Mouse (Mus musculus) thymus, adult 18-20 months (tissue): ENCODE data around the gene Hsf4.

Source experiments
- DNase-seq, 2 experiments: peaks; one replicate each; pipeline ENCODE4 v3.0.0; 2022; ENCODE audit warnings: mixed read lengths in 2 of 2

Gene Hsf4

DNA sequence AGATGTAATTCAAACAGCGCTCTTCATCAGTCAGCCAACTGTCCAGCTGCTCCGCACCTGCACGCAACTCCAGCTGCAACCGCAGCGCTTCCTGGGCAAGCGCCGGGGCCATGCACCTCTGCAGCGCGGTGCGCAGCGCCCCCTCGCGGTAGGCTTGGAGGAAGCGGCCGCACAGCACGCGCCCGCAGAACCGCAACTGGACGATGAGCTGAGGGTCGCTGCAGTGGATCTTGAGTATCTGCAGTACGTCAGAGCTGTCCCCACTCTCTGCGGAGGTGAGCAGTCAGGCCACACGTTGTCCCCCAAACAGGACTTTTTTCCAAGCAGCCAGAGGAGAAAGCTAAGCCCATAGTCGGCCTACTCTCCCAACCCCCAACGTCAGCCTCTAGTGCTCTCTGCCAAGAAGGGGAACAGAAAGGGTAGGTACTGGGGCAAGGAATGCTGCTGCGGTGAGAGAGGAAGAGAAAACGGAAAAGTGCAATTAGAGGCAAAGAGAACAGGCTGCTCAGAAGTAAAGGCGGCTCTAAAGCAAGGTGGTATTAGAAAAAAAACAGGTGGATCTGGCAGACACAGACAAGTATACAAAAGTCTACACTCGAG lies 9.8 kb upstream of the Hsf4 start:
- peak; percentile 52 to 58 for DNase-seq

DNA sequence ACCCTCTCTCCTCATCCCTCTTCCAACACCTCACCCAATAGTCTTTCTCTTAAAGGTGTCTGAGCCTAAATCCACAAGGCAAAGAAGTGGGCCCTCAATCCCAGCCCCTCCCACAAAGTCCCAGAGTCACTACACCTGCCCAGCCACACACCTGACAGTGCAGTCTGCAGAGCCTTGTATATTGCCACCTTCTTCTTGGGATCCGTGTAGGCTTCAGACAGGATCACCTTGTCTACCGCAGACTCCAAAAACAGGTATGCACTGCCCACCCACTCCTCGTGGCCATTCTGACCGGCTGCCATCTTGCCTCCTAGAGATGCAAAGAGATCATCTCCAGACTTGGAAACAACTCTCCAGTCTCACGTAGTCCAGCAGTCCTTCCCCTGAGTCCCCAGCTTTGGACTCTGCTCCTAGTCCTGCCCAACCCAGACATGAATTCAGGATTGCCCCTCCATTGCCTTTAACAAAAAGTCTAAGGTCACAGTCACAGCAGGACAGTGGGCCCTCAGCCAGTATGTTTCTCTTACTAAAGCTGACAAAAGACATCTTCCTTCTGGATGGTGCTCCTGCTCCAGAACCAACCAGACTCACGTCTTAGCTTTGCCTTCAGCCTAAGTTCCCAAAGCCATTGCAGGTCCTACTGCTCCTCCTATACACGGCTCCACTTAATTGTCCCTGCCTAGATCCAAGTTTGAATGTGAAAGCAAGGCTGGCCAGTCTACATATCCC lies 9.1 kb upstream of the Hsf4 start:
- no peak for DNase-seq

DNA sequence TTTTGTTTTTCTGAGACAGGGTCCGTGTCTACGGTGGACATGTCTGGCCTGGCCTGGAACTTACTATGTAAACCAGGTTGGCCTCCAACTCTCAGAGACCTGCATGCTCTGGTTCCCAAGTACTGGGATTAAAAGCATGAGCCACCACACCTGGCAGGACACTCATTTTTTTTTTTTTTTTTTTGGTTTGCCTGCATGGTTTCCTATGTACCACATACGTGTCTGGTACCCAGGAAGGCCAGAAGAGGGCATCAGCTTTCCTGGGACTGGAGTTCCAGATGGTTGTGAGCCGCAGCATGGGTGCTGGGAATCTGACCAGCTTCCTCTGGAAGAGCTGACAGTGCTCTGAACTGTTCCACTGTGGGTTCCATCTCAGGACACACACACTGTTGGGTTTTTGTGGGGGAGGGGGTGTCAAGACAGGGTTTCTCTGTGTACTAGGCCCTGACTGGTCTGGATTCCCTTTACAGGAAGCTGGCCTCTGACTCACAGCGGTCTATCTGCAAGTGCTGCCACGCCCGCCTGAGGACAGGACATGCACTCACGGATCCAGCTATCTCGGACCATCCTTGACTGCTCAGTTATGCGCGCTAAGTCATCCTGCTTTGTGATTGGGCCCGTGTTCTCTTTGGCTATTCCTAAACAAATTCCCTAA lies 8.1 kb upstream of the Hsf4 start:
- no peak for DNase-seq

DNA sequence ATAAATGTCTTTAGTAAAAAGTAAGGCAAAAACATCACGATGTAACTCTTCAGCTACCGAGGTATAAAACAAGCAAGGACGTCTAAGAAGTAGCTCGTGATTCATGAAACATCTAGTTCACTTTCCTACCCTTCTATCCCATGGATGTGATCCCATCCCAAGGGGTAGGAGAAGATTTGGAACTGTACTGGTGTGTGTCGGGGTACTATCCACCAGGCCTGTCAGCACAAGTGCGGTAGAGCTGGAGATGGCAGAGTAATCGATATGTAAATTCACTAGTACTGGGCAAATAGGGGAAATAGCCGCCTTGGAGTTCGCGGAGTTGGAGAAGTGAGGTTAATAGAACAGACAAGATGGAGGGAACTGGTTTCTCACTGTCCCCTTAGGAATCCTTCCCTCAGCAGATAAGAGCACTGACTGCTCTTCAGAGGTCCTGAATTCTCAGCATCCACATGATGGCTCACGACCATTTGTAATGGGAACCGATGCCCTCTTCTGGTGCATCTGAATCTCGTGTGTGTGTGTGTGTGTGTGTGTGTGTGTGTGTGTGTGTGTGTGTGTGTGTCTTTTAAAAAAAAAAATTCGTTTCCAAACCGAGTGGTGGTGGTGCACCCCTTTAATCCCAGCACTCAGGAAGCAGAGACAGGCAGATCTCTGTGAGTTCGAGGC lies 6.2 kb upstream of the Hsf4 start:
- no peak for DNase-seq

DNA sequence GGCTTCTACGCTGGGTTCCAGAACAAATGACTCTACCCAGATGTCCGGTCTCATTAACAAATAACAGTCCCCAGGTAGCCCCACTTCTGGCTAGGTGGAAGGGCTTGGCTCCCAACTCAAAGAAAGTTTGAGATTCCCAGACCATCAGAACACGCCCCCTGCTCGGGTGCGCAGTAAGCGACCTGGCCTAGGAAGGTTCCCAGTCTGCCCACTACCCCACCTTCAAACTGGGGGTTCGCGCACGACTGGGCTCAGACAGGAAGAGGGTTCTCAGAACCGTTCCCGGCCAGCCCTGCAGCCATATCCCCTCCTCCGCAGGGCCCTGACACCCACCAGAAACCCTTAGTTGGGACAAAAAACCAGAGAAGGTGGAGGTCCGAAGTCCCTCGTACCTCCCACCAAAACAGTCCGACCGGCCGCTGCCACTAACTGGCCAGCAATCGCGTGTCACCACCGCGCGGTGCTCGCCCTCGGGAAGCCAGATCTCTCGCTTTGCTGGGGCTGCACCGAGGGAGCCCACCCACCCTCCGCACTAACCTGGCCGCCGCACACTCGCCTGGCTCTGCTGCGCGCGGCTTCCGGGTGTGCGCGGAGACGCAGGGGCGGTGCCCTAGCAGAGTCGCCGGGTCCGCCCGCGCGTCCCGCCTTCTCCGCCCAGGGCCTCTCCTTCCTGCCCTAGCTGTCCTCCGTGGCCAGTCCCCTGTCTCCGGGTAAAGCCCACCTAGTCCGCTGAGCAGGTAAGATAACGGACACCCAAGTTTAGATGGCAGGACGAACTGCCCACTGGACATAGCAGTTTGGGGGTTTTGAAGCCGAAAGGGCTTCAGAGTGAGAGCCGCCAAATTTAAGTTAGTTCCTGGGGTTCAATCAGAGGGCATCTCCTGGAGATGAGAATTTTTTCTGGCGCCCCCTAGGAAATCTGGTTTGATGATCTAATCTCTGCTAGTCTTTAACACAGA lies 5.3 kb upstream of the Hsf4 start, which contains the start of the genes Tradd and Fbxl8:
Gene Tradd (minus strand): TSS at position 586 of the 959 bp plus-strand sequence.
Gene Fbxl8 (plus strand): TSS at position 625 of the 959 bp plus-strand sequence.
- peak; percentile 70 to 71 for DNase-seq

DNA sequence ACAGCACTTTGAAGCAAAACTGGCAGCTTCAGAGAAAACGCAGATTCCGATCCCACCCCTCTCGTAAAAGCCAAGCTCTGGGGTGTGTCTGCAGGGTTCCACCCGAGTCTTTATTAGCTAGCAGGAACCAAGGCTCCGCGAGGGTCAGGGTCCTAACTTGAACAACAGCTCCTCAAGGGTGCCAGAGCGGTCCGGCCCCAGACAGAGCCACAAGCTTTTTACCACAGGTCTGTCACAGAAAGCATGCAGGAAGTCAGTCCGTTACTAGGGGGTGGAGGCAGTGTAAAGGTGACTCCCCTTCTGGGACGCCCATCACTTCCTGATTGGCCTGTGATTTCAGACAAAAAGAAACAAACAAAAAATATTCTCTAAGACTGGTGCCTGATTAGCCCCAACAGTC lies 4.5 kb upstream of the Hsf4 start:
- peak in 1 of 2 experiments; percentile 58 for DNase-seq

DNA sequence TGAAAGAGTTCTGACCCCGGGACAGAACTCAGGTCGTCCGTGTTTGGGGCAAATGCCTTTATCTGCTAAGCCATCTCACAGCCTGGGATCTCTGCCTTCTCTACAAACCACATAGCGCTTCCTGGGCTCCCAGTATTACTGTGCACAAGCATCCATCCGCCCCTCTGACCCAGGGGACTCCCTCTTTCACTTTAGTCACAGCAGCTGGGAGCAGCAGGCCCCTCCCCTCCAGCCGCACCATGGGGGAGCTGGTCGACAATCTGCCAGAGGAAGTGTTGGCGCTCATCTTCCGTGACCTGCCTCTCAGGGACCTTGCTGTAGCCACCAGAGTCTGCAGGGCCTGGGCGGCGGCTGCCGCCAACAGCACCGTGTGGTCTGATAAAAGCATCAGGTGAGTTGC lies 2.8 kb upstream of the Hsf4 start:
- DNase-seq, result peak in 1 of 2 experiments; percentile 46

DNA sequence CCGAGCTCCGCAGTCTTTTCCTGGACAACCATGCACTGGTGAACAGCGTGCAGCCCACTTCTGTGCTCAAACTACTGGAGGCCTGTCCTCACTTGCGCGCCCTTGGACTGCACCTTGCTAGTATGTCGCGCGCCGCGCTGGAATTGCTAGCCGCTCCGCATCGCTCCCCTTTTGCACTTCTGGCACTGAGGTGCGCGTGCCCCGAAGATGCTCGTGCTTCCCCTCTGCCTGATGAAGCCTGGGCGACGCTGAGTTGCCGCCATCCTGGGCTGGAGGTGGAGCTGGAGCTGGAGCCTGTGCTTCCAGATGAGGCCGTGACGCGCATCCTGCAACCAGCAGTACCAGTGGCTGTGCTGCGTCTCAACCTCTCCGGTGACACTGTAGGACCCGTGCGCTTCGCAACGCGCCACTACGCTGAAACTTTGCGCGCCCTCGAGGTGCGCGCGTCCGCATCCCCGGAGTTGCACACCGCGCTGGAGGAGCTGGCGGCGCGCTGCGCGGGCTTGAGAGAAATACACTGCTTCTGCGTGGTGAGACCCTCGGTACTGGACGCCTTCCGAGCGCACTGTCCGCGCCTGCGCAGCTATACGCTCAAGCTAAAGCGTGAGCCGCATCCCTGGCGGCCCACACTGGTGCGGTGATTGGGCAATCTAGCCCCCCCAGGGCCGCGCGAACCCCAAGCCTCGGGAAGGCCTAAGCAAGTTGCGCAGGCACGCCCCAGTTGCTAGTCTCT lies 1.1 kb upstream of the Hsf4 start:
- DNase-seq, result no peak

DNA sequence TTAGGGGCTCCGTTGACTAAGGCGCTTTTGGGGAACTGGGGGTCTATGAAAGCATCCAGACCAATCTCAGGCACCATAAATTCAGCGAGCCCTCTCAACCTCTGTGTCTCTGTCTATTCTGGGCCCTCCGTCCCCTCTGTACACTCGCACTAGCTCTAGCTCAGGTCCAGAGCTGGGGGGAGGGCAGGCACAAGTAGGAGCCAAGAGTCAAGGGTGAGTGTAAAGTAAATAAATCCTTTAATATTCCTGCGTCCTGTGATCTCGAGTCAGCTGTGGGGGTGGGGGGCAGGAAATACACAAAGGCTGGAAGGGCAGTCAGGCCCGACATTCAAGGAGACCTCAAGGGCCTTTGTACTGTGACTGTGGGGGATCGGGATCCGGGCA lies 534 bp upstream of the Hsf4 start:
- no peak for DNase-seq

DNA sequence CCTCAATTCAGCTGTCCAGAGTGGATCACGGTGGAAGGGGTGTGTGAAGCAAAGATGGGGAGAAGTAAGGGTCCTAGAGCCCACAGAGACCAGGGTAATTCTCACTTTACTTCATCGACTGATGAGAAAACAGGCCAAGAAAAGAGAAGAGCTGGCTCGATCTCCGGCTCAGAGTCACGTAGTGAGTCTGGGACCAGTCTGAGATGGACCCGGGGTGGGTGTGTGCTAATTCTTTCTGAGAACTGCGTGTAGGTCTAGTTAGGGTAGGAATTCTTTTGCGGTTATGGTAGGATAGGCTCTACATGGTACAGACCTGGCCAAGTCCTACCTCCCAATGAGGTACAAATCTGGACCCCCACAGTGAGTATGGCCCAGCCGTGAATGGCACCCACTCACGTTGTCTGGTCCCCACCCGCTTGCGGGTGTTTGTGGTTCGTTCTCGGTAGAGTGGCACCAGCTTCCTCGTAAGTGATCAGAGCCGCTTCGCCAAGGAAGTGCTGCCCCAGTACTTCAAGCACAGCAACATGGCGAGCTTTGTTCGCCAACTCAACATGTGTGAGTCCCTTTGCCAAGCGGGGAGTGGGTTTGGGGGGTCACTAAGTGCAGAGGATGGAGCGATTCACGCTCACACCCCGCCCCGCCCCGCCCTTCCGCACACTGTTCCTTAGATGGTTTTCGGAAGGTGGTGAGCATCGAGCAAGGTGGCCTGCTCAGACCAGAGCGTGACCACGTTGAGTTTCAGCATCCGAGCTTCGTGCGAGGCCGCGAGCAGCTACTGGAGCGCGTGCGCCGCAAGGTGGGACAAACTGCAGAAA lies 707 bp downstream of the Hsf4 start:
- DNase-seq, result no peak

DNA sequence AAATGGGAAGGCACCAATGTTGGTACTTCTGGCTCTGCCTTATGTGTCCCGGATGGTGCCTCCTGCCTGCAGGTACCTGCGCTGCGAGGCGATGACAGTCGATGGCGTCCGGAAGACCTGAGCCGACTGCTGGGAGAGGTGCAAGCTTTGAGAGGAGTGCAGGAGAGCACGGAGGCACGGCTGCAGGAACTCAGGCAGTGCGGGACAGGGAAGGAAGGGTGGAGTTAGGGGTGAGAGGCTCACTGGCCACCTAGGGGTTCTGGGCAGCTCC lies 1.2 kb downstream of the Hsf4 start:
- no peak for DNase-seq

DNA sequence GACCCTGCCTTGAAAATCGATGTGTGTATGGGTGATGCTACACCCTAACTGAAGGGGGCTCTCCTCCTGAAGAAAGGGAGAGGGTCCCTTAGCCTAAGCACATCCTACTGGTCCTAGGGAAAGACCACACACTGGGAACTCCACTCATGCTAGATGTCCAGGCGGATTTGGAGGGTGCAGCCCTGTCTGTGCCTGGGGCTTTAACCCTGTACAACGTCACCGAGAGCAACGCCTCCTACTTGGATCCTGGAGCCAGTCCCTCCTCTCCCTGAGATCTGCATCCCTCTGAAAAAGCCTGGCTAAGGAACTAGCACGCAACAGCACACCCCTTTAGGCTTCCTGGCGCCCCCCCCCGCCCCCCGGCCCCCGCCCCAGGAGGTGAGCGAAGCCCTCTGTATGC lies 5.8 kb downstream of the Hsf4 start:
- DNase-seq, result no peak

DNA sequence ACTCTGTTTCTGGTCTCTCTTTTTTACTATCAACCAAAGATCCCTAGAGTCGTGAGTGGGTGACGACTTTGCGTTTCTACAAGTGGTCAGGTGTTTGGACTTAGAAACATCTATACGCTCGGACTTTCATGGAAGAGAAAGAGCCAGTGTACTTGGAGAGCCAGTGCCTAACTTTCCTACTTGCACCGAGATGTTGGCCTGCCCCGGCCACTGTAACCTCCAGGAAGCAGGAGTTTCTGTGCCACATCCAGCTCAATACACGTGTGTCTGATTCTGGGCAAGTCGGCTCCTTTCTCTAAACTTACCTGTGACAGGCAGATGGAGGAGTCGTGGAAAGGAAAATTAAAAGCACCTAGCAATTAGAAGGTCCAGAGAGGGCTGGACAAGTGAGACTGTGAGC lies 6.2 kb downstream of the Hsf4 start, which contains the start of gene Nol3:
Gene Nol3 (plus strand): TSS at position 301 of the 400 bp plus-strand sequence.
- no peak for DNase-seq

DNA sequence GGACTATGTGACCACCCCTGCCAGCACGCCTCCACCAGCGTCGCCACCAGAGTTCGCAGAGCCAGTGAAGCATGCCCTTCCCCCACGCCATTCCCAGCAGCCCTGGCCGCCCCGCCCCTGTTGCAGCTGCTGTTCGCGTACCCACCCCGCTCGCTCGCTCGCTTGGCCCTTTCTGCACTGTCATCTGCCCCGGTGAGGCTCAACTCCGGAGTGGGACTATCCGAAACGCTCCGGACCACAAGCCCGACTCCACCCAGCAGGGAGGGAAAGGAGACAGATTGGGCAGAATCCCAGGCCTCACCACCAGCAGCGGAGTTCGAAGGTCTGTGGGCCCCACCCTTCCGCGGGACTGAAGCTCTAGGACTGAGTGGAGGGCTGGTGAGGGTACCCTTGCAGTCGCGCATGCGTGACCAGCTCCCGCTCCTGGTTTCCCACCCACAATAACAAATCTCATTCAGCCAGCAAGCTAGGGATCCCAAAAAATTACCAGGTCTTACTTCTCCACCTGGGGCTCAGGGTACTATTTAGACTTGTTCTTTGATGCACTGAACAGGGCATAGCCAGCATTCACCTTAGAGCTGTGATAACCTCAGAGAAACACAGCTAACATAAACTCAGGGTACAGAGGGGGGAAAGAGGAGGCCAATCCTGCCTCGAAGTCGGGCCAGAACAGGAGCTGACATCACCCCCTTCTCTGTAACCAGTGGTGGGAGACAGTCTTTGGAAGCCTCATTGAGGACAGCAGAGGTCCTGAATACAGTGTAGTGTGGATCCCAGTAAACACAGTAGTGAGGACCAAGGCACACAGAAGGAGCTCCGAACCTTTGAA lies 6.9 kb downstream of the Hsf4 start:
- no peak for DNase-seq

DNA sequence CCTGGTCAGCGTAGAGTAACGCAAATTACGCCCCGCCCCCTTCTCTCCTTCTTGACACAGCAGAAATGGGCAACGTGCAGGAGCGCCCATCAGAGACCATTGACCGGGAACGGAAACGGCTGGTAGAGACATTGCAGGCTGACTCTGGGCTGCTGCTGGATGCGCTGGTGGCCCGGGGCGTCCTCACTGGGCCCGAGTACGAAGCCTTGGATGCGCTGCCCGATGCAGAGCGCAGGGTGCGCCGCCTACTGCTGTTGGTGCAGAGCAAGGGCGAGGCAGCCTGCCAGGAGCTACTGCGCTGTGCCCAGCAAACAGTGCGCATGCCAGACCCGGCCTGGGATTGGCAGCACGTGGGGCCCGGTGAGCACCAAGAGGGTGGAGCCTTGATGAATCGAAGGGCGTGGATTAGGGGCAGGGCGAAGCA lies 9.3 kb downstream of the Hsf4 start:
- DNase-seq, result no peak

DNA sequence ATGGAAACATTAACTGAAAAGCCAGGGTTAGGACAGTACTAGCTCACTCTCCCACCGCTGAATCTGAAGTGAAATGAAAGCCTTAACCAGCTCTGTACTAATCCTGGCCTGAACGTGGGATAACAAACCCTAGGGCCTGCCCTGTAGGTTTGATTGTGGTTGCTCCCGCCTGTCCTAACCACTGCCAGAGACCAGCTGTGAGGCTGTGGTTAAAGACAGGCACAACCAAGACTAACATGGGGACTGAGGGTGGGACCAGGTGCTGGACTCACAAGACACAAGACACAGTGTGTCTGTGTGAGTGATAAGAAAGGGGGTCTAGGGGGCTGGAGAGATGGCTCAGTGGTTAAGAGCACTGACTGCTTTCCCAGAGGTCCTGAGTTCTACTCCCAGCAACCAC lies 11.0 kb downstream of the Hsf4 start:
- no peak for DNase-seq

DNA sequence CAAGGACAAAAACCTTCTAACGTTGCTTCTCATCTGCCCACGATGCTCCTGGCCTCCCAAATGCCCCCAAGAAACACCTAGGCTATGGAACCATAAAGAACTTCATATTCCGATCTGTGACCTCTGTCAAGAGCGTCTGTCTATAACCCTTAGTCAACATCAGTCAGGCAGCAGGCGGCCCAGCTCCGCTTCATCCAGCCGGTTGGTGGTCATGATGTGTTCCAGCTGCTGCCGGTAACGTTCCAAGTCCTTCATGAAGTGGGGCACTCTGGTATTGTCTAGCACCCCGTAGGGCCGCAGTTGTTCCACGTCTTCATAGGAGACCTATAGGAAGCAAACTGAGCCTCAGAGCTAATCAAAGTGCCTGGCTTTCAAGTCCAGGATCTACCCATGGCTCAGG lies 12.2 kb downstream of the Hsf4 start:
- DNase-seq, result no peak

DNA sequence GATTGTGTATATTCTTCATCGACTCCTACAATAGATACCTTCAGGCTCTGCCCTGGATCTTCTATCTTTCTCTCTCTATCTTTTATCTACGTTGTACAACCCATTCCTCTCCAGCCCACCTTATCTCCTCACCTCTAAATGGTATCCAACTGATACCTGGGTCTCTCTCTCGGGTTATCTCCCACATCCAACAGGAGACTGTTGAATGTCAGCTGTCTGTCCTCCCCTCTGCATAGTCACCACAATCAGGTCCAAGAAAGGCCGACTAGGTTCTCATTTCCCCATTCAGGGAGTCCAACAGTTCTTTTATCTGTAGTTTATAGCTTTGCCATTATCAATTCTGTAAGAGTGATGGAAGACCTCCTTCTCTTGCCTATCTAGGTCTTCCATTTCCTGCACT lies 12.6 kb downstream of the Hsf4 start:
- DNase-seq, result no peak

DNA sequence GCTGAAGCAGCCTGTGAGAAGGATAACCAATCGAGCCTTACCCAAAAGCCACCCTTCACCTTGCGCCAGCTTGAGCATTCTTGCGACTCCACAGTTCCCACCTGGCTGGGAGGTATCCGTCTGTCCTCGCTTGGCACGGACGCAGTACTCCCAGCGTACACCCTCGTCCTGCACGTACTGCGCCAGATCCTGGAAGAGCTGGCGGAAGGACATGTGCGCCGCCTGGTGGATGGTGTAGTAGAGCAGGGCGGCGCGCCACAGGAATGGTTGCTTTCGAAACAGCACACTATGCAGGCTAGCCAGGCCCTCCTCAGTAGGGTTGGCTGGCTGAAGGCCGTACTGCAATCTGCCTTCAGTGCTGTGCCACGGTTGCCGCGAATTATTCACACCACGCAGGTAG lies 13.5 kb downstream of the Hsf4 start:
- no peak for DNase-seq

DNA sequence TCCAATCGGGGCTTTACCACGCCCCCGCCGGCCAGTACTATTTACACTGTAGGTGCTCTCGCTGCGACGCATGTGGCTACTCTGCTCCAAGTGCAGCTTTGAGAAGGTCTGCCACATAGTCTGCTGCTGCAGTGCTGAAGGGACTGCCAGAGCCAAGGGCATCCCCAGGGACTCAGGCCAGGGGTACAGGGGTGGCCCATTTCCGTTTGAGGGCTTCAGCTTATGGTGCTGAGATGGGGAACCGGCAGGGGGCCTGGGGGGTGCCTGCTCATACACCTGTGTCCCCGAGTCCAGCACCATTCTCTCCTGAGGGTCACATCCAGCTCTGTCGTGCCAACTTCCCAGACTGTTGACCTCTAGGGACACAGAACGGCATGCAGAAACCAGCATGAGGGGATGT lies 15.9 kb downstream of the Hsf4 start:
- no peak for DNase-seq
